Mouse (Mus musculus): Measurements from ENCODE around the gene Il10.
A peak's percentile ranks its signal among the peaks of the same experiment; 100 is the strongest.

Il10 gene

GRCm38 (mm10) chr1:131050011-131050410, 30.4 kb downstream of the Il10 start:
- no peak for DNase-seq

DNA sequence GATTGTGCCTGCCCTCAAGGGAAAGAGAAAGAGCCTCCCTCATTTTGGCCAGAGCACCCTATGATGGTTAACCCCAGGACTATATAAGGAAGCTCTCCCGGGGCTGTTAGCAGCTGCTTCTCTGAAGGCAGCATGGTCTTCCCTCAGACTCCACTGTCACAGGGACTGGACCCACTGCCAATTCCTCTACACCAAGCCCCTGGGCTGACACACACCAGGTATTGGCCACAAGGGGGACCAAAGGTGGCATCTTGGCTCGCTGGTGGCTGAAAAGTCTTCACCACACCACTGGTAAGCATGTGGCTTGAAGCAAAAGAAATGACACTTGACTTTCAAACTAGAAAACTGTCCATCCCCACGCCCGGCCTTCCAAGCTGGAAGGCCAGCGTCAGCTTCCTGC, 31.0 kb downstream of the Il10 start:
- no peak for DNase-seq

DNA sequence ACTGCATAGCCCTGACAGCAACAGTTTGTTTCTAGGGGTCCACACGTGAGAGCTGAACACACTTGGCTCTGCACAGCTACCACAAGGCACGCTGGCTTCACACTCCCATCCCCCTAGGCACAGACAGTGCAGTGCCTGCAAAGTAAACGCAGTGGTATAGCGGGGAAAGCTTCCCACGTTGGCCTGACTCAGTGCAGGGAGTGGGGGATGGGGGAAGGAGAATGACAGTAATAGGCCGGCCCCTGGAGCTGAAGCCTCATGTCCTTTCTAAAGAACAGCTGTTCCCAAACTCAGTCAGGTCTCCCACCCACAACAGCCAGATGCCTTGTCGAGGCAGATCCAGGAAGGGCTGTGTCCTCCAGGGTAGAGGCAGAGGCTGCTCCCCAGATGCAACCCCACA, 31.4 kb downstream of the Il10 start:
- DNase-seq = no peak

DNA sequence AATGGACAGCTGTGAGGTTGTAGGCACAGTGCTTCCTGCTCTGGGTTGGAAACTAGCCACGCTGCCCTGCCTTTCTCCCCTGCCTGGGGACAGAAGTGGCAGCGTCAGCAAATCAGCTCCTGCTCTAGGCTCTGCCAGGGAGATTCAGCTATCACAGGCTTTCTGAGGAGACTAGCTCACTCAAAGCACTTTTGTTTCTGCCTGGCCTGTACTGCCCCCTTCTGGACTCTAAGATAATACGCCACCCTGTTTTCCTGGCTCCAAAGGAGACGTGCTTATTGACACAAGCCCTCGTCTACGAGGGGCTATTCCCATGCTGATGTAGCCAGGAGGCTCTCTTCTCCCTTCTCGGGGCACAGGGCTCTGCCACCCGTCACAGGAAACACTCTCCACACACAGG, 33.6 kb downstream of the Il10 start:
- peak; percentile 73 to 76 for DNase-seq

- no peak for DNase-seq
Measured at GRCm38 (mm10) chr1:131053656-131054055, 34.0 kb downstream of the Il10 start.

DNA sequence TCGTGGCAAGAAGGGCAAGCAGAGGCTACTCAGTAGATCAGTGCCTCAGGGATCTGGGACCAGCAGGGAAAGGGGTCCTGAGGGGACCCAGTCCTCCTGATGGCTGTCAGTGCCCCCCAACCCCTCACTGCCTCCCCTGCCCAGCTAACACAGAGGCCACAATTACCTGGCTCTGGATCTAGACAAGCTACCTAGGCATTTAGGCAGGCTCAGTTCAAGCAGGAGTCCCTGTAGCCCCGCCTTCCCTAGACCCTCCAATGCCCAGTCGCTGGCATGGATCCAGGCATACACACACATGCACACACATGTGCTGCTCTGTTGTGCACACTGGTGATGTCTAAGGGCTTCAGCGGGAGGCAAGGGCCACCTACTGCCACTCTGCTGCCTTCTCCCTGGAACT, 34.6 kb downstream of the Il10 start:
- no peak for DNase-seq

- DNase-seq = no peak
Measured at GRCm38 (mm10) chr1:131058431-131058830, 38.8 kb downstream of the Il10 start.

GRCm38 (mm10) chr1:131059411-131059810, 39.8 kb downstream of the Il10 start:
- DNase-seq = no peak

DNA sequence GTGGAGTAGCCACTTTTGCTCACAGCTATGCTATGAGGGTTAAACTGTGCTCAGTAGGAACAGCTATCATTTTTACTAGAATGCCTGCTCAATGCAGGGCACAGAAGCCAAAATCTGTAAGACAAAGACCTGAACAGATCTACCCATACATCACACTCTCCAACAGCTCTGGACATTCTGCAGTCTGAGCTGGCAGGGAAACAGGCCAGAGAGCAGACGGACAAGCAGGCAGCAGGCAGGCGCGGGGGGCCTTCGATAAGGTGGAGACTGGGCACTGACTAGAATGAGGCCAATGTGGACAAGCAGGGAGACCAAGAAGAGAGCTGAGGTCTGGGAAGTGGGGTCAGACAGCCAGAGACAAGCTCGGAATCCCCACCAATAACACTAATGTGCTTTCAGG, 40.2 kb downstream of the Il10 start:
- DNase-seq = no peak

- DNase-seq = peak; percentile 71 to 74
Measured at GRCm38 (mm10) chr1:131060290-131061253, 40.9 kb downstream of the Il10 start.

GRCm38 (mm10) chr1:131061740-131062254, 42.2 kb downstream of the Il10 start:
- no peak for DNase-seq

GRCm38 (mm10) chr1:131062821-131063220, 43.2 kb downstream of the Il10 start:
- no peak for DNase-seq

GRCm38 (mm10) chr1:131064202-131064601, 44.6 kb downstream of the Il10 start:
- DNase-seq = no peak

GRCm38 (mm10) chr1:131068011-131068727, 48.5 kb downstream of the Il10 start:
- DNase-seq = no peak

DNA sequence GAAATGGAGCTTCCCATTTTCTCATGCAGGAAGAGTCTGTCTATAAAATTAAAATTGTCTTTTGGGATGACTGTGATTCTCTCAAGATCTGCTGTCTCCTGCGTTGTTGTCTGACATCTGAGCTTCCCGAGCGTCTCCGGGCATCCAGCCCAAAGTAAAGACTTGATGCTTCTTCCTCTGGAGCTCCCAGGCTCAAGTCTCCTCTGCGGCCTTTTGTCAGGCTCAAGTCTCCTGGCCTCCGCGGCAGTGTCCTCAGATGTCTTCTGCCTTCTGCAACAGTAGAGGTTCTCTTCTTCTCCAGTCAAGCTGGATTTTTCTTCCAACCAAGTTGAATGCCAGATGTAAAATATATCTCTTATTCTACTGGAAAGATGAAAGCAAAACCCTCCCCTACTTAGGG, 49.4 kb downstream of the Il10 start:
- no peak for DNase-seq

DNA sequence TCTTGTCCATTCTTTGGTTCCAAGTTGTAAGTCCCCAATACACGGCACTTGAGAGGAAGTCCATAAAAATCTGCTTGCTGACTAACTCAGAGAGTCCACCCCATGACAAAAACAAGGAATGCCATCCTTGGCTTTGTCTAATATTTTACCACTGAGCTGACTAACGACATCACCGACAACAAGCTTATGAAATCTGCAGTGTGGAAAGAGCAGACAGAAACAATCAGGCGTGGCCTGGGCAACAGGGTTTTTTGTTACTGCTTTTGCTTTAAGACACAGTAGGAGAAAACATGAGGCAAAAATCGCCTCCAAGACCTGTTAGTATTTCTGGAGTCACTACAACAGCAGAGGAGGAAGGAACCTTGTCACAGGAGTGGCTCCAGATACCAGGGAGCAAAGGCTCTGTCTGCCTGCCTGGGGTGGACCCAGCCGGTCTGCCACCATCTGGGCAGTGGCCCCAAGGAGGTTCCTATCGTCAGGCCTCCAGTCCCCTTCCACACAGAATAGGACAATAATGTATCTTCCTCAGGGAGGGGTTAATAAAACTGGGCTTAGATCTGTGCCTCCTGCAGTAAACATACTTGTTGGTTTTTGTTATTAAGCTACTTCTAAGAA, 52.8 kb downstream of the Il10 start:
- no peak for DNase-seq

DNA sequence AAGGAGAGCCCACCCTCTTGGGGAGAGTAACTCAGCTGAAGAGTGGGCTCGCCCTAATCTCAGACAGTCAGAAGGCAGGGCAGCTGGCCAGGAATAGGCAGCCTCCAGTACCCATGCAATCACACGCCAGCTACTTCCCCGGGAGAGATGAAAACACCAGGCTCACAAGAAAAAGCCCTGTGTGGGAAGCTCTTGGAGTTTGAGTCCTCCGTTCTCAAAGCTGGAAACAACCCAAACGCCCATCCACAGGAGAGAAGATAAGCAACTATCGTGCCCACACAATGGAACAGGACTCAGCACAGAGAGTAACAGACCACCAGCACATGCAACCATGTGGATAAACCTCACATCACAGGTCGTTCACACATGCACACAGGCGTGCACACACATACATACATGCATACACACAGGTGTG, 54.9 kb downstream of the Il10 start:
- DNase-seq = no peak
